Mouse (Mus musculus) kidney, adult 2 months (tissue): Measurements from ENCODE around the gene Bend3.

ENCODE experiments used
- CTCF ChIP-seq: fragments of 200-500 bp; conservative IDR thresholded peaks from 2 replicates; pipeline ENCODE4 v1.5.1; 2011; ENCODE audit warnings: low read depth, mild to moderate bottlenecking, control low read depth, low read length, moderate library complexity, mixed read lengths; ENCODE audit not compliant: insufficient read depth, insufficient read length
- POLR2A ChIP-seq: fragments of 200-500 bp; IDR thresholded peaks from one replicate; pipeline ENCODE4 v1.6.1; 2011; ENCODE audit warnings: low read depth, low read length, control low read depth

DNA sequence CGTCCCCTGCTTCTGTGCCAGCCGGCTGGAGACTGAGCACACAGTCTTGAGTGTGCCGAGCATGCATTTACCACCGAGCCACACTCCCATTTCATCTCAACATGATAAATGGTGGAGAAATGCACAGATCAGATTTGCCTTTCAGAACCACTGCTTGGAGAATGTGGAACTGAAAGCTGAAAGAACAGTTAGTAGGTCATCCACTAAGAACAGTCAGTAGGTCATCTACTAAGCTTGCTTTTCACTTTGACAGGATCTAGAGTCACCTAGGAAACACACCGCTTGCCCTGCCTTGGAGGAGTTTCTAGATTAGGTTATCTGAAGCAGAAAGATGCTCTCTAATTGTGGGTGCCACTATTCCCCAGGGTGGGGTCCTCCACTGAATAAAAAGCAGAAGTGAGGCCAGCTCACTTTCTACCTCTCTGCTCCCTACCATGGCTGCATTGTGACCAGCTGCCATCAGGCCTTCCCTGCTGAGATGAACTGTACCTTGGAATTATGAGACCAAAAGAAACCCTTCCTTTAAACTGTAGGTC lies 79.1 kb downstream of the Bend3 start:
- TF ChIP-seq CTCF, result no peak
- TF ChIP-seq POLR2A, result no peak
